Mouse (Mus musculus): Measurements from ENCODE around the gene Arhgef3.
A peak's percentile ranks its signal among the peaks of the same experiment; 100 is the strongest.

Arhgef3 gene

DNA sequence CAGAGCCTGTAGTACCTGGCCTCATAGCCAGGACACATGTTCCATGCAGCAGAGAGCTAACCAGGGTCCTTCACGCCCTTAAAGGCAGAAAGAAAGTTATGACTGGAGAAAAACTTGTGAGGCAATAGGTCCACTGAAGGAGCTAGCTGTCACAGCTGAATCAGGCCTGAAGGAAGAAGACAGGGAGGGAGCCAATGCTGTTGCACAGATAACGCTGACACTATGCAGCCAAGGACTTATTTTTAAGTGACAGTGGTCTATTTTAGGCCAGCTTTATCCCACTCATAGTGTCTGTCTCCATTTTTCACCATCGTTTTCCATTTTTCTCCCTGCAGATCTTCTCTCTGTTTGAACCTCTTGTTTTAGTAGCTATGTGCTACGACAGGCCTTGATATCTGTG is 207.3 kb downstream of the Arhgef3 start:
- no peak for DNase-seq

DNA sequence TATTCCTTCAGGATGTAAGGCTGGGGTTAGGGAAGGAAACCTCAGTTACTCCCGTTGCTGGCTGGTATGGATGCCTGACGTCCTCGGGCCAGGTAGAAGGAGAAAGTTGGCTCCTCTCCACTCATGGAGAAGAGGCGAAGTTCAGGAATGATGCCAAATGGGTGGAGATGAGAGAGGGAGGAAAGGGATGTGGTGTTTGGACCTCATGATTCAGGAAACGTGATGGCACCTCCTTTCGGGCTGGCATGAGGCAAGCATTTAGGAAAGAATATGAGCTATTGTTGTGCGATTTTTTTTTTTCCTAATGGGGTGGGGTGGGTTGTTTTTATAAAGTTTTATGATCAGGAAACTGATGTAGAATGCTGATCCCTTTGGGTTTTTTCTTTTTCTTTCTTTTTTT is 210.0 kb downstream of the Arhgef3 start:
- peak in 1 of 2 experiments; percentile 32 for DNase-seq

DNA sequence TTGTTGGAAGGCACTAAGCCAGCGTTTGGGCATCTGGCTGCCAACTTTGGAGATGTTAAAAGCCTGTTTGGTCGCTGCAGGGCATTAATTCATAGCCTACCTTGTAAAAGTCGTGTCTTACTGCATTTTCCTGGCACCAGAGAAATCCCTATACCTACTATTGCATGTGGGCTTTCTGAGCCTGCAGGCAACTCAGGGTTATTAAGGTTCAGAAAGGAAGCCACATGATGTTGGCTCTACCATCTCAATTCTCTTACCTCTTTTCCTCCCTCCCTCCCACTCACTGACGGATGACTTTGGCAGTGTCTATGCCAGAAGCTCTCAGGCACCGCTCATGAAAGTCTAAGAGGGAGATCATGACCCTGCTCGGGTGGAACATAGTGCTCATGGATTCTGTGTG is 210.8 kb downstream of the Arhgef3 start:
- DNase-seq, result no peak

DNA sequence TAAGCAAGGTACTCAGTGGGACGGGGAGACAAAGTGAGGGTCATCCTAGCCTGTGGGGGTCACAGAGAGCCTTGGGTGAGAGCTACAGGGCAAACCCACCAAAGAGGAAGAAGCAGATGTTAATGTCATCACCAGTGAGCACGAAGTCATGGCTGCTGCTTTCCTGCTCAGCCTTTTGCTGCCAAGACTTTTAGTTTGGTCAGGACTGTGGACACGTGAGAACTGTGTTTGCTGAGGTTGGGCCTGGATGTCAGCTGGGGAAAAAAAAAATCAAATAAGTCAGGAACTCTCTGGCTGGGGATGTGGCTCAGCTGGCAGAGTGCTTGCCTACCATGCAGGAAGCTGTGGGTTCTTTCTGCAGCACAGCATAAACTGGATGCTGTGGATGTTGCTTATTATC is 213.2 kb downstream of the Arhgef3 start:
- DNase-seq, result no peak

DNA sequence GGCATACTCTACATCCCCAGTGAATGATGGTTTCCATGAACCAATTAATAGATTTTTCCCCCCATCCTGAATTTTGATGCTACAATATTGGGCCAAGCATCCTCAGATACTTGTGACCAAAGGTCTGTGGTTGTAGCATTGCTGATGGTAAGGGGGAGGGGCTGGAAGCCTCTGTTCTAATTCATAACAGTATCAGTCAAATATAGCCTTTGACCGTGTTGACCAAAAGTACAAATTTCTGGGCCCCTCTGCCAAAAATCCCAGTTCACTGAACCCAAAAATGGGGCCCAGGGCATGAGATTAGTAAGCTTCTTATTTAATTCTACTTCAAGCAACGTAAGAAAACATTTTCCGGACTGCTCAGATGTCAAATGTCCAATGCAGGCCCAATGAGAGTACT is 214.3 kb downstream of the Arhgef3 start:
- no peak for DNase-seq

DNA sequence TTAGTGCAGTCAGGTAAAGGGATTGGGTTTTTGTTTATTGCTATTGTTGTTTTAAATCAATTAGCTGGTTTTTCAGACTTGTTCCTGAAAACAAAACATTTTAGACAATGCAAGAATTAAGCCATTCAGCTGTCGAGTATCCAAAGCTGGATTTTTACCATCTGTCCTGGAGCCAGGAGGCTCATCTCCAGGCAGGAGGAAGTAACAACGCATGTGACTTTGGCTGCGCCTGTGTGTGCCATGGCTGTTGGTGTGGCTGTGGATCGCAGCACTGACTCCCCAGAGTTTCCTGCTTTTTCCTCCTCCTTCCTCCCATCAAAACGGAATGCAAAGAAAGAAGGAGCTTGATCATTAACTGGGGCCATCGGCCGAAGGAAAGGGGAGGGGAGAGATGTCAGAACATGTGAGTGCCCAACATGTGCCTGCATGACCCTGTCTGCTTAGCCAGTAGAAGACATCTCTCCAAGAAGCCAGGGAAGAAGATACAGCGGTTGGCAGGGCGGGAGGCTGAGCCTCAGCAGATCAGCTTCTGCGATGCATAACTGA is 216.9 kb downstream of the Arhgef3 start:
- peak; percentile 70 to 71 for DNase-seq

DNA sequence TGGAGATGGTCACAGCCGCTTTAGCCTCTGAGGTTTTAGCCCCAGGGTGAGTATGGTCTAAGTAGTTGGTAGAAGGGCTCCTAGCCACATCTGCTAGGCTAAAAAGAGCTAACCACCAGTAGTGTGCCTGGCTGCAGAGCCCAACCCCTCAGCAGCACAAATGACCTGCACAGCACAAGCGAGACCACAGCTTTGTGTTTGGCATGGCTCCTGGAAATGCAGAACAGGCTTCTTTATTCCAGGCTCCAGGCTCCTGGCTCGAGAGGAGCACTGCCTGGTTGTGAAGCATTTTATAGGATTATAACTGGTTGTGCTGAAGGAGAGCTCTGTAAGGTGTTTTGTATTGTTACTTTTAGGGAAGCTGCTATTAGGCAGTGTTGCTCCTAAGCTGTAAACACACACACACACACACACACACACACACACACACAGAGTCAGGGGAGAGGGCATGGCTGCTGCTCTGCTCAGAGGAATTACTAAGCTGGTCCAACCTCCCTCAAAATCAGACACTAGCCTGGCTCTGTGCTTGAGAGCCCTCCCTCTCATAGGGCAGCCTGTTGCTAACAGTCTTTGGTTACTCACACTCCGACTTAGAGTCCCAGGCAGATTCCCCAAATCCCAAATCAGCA is 217.8 kb downstream of the Arhgef3 start:
- DNase-seq, result peak; percentile 65 to 67

DNA sequence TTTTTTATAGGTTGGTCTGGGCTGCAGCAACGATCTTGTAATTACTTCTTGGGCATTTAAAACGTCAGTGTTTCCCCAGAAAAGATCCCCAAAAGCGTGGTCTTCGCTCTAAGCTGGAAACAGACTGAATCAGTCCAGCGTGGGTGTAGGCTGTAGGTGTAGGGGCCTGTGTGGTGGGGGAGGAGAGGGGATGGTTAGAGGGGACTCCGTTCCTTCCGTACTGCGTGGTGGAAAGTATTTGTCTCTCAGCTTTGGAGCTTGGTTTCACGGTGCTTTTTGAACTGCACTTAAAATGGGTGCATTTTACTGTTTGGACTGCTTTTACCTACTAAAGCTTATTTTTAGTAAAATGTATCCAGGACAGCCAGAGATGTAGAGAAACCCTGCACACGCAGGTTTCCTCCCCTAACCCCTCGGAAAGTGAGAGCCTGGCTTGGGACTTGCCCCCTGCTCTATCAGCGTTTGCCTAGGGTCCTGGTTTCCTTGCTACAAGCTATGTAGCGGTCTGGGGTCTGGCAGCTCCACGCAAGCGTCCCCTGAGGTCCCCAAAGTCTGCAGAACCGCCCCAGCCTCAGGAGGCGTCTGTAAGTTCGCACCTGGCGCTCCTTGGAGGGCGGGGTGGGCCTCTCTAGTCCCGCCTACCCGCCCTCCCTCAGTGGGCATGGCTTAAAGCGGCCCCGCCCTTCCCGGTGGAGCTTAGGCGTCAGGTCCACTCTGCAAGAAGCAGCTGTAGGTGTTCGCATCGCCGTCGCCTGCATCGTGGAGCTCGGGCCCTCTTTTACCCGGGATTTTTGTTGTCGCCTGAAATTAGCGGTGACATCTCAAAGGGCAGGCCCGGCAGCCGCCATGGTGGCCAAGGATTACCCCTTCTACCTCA is 220.9 kb downstream of the Arhgef3 start:
- peak; percentile 89 to 91 for DNase-seq

DNA sequence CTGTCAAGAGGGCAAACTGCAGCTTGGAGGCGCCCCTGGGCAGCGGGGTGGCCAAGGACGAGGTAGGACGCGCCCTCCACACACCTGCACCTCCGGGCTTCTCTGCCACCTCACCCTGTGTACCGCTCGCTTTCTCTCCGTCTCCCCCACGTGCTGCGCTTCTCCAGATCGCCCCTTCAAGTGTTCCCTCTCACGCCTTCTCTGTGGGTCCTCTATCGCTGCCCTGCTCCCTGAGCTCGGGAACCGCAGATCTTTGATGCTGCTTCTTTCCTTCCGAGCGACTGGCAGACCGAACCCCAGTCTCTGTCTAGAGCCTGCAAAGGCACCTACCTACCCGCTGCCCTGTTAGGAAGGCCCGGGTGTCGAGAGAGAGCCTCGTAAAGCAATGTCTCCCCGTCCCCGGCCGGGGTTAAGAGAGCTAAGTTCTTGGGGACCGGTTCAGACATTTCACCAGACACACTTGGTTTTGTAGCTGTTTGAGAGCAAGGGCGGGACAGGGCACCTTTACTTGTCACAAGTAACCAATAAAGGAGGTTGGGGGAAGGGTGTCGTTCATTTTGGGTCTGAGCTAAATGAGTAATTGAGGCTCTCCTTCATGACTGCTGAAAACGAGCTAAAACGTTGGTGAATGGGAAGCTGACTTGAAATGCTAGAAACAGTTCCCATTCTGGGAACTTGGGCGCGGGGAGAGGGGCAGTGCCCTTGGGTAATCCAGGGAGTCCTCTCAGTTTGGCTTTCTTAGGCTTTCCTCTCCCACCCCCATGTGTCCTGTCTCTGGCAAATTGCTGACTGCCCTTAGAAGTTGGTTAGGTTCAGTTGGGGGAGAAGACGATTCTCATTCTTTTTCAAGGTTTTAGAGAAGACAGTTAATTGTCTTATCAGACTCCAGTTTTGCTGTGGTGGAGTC is 221.8 kb downstream of the Arhgef3 start:
- no peak for DNase-seq

DNA sequence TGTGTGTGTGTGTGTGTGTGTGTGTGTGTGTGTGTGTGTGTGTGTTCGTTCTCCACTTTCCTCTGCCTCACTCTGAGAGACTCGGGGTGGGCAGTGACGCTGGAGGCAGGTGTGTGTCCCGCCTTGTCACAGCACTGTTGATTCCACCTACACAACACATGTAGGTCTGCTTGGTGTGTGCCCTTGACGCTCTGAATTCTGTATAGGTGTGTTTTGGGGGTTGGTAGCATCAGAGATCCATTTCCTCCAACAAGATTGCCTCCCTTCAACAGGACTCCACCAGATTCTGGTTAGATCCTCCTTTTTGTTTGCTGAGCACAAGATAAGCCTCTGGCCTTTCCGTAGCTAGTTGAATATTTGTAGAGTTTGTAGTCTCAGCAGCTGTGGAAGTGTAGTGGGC is 222.5 kb downstream of the Arhgef3 start:
- DNase-seq, result peak; percentile 21 to 25

DNA sequence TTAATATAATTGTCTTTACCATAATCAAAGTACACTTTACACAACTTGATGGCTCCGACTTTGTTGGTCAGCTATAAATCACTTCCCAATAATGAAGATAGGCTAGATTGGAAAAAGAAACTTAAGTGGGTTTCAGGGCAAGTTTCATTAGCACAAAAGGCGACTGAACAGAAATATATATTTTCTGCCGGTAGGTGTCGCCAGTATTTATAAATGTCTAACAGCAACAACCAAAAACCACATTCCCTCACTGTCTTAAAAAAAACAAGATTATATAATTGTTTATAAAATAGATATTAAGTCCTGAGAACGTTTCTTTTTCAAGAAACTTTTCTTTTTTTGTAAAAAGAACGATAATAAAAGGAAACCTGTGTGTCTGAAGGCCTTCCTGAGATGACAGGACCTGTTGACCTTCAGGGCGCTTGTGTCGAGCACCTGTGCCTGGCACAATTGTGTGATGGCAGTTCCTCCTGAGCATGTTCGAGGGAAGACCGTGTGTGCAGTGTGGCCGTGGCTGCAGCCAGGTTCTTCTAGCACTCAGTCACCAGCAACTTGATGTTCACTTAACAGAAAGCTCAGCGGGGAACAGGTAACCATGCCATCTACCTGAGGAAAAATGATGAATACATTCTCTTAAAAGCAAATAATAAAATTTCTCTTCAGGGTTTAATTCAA is 223.5 kb downstream of the Arhgef3 start:
- DNase-seq, result peak; percentile 76 to 79

DNA sequence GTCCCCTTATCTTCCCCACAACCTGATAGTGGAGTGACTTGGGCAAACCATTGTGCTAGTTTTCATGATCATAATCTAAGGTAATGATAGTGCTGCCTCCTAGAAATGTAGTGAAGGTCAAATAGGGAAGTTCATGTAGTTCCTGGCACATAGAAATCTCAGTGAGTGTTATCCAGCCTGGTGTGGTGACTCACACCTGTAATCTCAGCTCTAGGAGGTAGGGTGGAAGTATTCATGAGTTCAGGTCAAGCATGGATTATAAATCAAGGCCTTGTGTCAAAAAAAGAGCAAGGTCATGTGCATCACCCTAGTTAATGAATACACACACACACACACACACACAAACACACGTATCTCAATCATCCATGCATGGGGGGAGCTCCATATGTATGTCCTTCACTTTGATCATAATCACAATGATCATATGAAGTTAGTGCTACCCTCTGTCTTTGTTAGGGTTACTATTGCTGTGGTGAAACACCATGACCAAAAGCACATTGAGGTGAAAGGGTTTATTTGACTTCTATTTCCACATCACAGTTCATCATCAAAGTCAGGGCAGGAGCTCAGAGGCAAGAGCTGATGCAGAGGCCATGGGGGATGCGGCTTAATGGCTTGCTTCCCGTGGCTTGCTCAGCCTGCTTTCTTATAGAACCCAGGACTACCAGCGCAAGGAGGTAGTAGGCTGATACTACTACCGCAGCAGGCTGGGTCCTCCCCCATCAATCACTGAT is 226.2 kb downstream of the Arhgef3 start:
- no peak for DNase-seq

DNA sequence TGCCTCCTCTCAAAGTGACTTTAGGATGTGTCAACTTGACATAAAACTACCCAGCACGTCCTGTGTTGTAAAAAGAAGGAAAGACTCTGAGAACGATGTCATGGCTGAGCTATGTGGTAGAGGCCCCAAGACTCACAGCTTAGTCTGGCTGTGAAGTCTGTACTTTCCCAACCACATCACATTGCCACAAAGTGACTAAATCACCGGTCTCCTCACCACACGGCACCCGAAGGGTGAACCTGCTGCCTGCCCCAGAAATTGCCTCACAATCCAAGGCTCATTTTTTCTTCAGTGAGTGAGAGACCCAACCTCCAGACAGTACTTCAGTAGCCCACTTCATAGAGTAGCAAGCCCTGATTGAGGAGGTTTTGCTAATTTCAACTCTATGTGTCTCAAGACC is 226.8 kb downstream of the Arhgef3 start:
- no peak for DNase-seq

DNA sequence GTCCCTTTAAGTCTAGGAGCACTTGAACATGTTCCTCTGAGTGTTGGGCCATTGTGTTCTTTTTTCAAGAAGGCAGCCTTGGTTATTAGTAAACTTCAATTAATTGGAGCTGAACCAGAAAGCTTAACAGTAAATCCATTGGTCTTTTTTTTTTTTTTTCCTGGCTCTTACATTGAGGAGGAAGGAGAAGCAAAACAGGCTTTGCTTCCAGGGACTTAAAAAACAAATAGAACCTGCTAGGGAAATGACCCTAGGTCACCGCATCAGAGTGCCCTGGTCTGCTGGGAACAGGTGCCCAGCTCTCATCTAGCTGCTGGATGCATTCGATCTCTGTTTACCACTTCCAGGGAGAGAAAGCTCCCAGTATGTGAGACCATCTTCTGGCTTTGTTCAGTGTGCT is 227.8 kb downstream of the Arhgef3 start:
- DNase-seq, result no peak

DNA sequence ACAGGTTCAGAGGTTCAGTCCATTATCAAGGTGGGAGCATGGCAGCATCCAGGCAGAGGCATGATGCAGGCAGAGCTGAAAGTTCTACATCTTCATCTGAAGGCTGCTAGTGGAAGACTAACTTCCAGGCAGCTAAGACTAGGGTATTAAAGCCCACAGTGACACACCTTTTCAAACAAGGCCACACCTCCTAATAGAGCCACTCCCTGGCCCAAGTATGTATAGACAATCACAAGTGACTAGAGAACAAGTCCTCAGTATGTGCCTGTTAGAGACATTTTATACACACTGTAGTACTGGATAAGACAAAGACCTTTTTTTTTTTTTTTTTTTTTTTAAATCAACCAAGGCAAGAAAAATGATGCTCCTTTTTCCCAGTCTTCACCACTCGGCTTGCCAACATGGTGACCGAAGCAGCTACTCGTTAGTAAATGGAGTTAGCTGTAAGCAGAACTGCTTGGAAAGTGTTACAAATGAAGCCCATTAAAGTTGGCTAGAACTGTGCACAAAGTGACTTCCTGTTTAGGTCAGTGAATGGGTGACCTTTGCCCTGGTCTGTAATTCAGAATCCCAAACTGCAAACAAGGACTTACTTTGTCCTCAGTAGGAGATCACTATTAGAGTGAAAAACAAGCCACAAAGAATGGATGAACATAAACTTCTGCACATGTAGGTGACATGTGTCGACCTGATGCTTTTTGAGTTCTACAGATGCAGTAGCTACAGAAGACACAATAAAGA is 229.7 kb downstream of the Arhgef3 start:
- no peak for DNase-seq

DNA sequence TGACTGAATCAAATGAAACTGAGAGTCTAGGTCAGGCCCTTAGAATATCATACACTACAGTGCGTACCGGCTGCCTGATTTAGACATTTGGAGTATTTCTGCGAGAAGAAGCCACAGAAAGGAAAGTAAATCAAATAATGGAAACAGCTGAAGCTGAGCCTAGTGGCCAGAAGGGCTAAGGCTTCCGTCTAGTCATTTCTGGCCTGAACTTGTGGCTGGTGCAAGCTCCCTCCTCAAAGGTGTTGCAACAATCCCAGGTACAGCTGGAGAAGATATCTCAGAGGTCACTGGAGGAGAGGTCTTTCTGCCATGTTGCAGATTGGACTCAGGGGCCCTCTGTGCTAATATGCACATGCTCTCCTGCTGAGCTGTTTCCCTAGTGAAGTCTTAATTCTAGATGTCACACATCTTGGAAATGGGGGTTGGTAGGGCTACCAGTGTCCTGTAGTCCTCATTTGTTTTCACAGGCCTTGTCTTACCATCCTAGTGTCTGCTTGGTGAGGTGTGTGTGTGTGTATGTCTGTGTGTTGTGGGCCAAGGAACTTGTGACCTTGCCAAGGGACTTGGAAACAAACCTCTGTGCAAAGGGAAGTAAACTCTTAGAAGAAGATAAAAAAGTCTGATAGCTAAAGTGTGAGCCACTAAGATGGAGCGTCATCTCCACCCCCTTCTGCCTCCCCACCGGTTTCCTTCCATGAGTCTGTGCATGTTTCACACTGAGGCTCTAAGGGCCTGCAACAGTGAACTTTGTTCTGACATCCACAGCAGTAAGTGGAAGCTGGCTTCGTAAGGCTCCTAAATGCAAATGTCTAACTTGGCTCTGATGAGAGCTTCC is 230.6 kb downstream of the Arhgef3 start:
- DNase-seq, result no peak

DNA sequence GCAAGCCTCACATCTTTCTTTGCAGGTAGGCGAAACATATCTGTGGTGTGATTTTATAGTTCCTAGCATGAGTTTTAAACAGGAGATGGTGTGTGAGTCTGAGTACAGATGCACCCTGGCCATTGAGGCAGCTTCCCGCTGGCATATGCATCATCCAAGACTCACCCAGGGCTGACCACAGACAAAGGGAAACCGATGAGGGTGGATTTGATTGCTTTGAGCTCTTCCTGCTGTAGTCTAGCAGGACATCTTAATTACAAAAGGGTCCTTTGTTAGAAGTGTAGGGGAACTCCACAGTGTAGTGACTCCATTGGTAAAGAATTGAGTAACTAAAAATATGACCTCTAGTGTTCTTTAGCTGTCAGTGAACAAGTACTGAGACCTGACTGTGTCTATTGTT is 232.5 kb downstream of the Arhgef3 start:
- DNase-seq, result no peak

DNA sequence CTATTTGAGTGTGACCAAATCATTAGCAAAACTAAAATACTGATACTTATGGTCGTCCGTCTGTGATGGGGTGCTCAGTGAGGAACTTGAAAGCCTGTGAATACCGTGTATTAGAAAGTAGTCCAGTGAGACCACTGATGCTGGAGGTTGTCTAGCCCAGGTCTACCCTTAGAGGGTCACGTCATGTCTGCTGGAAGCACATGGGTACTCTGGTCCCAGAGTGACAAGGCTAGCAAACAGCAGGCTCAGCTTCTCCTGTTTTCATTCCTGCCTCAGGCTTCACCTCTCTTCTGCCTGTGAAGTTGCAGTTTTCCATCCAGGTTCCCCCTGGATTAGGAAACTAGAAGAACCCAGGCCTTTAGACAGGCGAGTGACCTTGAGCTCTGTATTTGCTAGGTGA is 233.0 kb downstream of the Arhgef3 start:
- DNase-seq, result no peak

DNA sequence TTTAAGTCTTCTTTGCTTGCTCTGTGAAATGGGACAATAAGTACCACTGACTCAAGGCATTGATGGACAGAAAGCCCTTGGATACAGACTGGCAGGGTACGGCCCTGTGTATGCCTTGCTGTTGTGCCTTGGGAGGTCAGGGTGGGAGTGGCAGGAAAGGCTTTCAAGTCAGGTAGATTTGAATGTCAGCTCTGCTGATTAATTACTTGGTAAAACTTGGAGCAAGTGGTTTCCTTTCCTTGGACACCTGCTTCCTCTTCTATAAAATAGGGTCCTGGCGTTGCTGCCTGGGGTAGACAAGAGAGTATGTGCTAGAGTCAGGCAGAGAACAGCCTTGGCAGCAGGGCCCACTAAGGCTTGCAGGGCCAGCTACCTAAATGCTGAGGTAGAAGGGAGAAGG is 233.4 kb downstream of the Arhgef3 start:
- no peak for DNase-seq

DNA sequence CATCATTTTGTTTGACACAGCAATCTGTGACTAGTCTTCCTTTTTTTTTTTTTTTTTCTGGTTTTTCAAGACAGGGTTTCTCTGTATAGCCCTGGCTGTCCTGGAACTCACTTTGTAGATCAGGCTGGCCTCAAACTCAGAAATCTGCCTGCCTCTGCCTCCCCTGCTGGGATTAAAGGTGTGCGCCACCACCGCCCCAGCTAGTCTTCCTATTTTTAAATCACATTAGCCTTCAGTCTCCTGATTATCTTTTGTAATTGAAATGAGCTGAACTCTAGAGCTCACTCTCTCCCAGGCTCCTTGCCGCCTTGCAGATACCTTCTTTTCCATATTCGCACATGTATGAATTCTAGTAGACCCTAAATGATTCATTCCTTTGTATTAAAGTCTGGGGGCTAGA is 234.0 kb downstream of the Arhgef3 start:
- no peak for DNase-seq
